ENCODE assay signal across 8 mouse cellular contexts in the genomic region with DNA sequence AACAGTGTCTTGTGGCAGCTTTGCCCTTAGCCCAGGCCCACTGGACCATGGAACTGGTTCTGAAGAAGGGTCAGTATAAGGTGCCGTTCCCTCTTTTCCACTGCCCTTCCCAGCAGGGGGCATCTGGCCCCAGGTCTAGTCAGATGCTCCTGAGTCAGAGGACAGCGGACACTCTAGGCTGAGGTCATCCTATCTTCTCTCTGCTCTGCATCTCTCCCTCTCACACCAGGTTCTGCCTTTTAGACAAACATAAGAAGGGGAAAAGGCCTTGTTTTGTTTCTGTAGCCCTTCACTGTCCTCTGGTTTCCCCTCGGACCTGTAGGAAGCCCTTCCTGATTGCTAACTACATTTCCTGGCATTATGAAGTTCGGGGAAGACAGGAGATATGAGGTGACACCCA. TPM values are rescaled to one million over a fixed set of nuclear protein-coding genes. Genes with fewer than 3 reads are reported as not detected.
DNase-seq lines count a peak whose midpoint lies in the region; ATAC-seq and TF ChIP-seq lines count a peak whose summit lies in the region.

No protein-coding gene starts in this region.

- peak overlapping the region; percentile 87 for H3K27ac ChIP-seq in brown adipose tissue, adult 24 weeks (replicated peaks; ENCODE audit: low read depth, low read length)
- peak overlapping the region; percentile 89 for H3K27ac ChIP-seq in intestine, postnatal 0 days (ENCODE audit: low read depth, low read length)

- H3K4me2 ChIP-seq in intestine, postnatal 0 days (replicated peaks; ENCODE audit: low read depth): peak overlapping the region; percentile 94

- intact Hi-C loops in left cerebral cortex, postnatal 36 days (cut with DNase I): no loop called here

- no peaks in the 10 kb centered on the region for H3K9me3 ChIP-seq in intestine, postnatal 0 days (ENCODE audit: control insufficient read depth)

- peaks cover 35% of the 10 kb centered on the region for H3K36me3 ChIP-seq in intestine, postnatal 0 days (ENCODE audit: control insufficient read depth, insufficient read depth)

- WGBS in intestine, postnatal 0 days: 40% methylated on average over 4 of the region's 4 CpGs

- TF ChIP-seq CTCF in intestine, postnatal 0 days (IDR thresholded peaks at IDR 0.05; ENCODE audit: low read depth): peak; percentile 53

- ATAC-seq in intestine, postnatal 0 days: no peak

- H3K4me3 ChIP-seq in brown adipose tissue, adult 24 weeks (ENCODE audit: insufficient read depth, low read depth, low read length): peak overlapping the region; percentile 92
- H3K4me3 ChIP-seq in intestine, postnatal 0 days (ENCODE audit: low read depth, low read length): peak overlapping the region; percentile 82

- no peak overlapping the region for H3K9ac ChIP-seq in intestine, postnatal 0 days (ENCODE audit: low read depth, low read length)

- peaks cover 4% of the 10 kb centered on the region; the same call in 1 of the 2 replicates for H3K4me1 ChIP-seq in brown adipose tissue, adult 24 weeks (ENCODE audit: control insufficient read depth, insufficient read depth, insufficient read length, low read length)
- peaks cover 3% of the 10 kb centered on the region; the same call in 1 of the 2 replicates for H3K4me1 ChIP-seq in intestine, postnatal 0 days (replicated peaks; ENCODE audit: control insufficient read depth, insufficient read depth, low read length)

- 0 out of 2 replicates have a peak, but pooled peaks cover 13% of the 10 kb centered on the region for H3K27me3 ChIP-seq in intestine, postnatal 0 days (replicated peaks; ENCODE audit: control insufficient read depth, insufficient read depth, low read length)

- peak; percentile 36 to 43 for DNase-seq in B cell, adult 2 months
- peak; percentile 97 for DNase-seq in heart, adult 11 months
- peak; percentile 53 for DNase-seq in lung, postnatal 10 days
- no peak for DNase-seq in frontal cortex, postnatal 36 days (ENCODE audit: low spot score in 2 of 2)
- no peak for DNase-seq in testis, postnatal 10 days (ENCODE audit: low spot score)
- no peak for DNase-seq in left cerebral cortex, postnatal 36 days (ENCODE audit: low spot score in 2 of 2)

RNA-seq across cellular contexts. Expression of a gene that starts 1.9 kb away (rescaled TPM):
- polyA plus RNA-seq in brown adipose tissue, adult 24 weeks (2012; ENCODE audit: insufficient read depth, insufficient read length, missing spikeins): 8.8 and 13.9 TPM in 2 replicates
- 18.9 and 23.8 TPM in 2 replicates for polyA plus RNA-seq in intestine, postnatal 0 days (2015; fragmentation: Nextera tagmentation; extraction: Ambion mirVana)
- total RNA-seq in left cerebral cortex, postnatal 36 days (2021): 10 to 100 TPM; 80.1 to 93.9 TPM

Comparison
In these comparisons a context has a peak if more than half of its experiments do, and no peak if none do; other contexts are left out.
1. DNase-seq: peak in B cell, adult 2 months (2 of 2), heart, adult 11 months (single experiment) and lung, postnatal 10 days (single experiment); none in frontal cortex, postnatal 36 days (0 of 2), testis, postnatal 10 days (single experiment) and left cerebral cortex, postnatal 36 days (0 of 2).